17 mouse cellular contexts compared by ENCODE assay signal in the genomic region with DNA sequence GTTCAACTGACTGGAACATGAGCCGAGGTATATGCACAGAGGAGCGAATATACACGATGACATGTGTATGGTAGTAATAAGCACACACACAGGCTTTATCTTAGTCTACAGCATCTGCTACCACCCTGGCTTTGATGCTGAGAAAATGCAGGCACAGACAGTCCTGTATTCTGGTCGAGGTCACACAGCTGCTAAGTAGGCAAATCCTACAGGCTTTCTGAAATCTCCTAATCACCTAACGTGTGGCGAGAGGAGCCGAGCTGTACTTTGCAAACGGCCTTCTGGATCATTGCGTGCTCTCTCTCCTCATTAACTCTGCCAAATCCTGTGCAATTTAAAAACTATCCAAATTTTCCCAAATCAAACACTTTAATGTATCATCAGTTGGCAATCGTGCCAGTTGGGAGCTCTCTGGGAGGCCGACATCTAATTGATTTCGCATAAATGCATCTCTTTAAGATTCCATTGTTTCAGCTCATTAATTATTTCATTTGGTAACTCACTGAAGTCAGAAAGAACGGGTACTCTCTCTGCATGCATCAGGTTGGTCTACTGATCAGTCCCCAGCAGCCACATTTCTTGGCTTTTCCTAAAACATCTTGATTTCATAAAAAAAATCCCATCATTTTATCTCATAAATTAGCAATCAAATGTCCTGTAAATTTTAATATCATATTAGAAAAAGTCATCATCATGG.
DNase-seq lines count a peak whose midpoint lies in the region; ATAC-seq and TF ChIP-seq lines count a peak whose summit lies in the region.
"Had no signal": no experiment of that assay in that cellular context is flagged by ENCODE, and none has a peak within 500 bp of the region (broad histone marks: within the 10 kb centered on the region; RNA-seq: fewer than 3 reads in every experiment).

No protein-coding gene starts in this region.

- no peak overlapping the region for H3K4me2 ChIP-seq in neural tube, embryonic 13.5 days
- H3K4me2 ChIP-seq in forebrain, postnatal 0 days (ENCODE audit: low read depth), result no peak overlapping the region
- H3K4me2 ChIP-seq in midbrain, embryonic 16.5 days (ENCODE audit: low read length), result no peak overlapping the region
- H3K4me2 ChIP-seq: limb, embryonic 15.5 days; liver, embryonic 15.5 days; neural tube, embryonic 12.5 days had no signal

- peak; percentile 66 for ATAC-seq in neural tube, embryonic 13.5 days (ENCODE audit: low read depth)
- ATAC-seq in forebrain, postnatal 0 days, result no peak
- ATAC-seq in midbrain, embryonic 16.5 days, result peak; percentile 62; the same call in 1 of the 2 replicates

- DNase-seq in neural tube, embryonic 10.5 days (ENCODE audit: extremely low spot score, low spot score), result no peak
- peak; percentile 13 for DNase-seq in forebrain, postnatal 0 days
- DNase-seq in thymus, postnatal 10 days (ENCODE audit: low spot score in 2 of 2), result no peak
- DNase-seq in kidney, postnatal 14 days, result no peak
- DNase-seq in embryonic facial prominence, embryonic 10.5 days (ENCODE audit: low spot score), result no peak
- DNase-seq: adrenal gland, adult 2 months; cerebellum, adult 9-10 months; kidney, adult 11 months; right cerebral cortex, postnatal 4 days; thymus, postnatal 25 days had no signal

- WGBS in neural tube, embryonic 13.5 days, result 56% methylated on average over 13 of the region's 13 CpGs
- 33% methylated on average over 13 of the region's 13 CpGs for WGBS in forebrain, postnatal 0 days
- 48% methylated on average over 13 of the region's 13 CpGs for WGBS in midbrain, embryonic 16.5 days
- WGBS in embryonic facial prominence, embryonic 10.5 days, result 86% methylated on average over 13 of the region's 13 CpGs

- H3K9me3 ChIP-seq in neural tube, embryonic 13.5 days, result no peaks in the 10 kb centered on the region
- H3K9me3 ChIP-seq in forebrain, postnatal 0 days (ENCODE audit: low read length), result no peaks in the 10 kb centered on the region
- H3K9me3 ChIP-seq in midbrain, embryonic 16.5 days (replicated peaks; ENCODE audit: control insufficient read depth, low read length, poor library complexity, severe bottlenecking), result no peaks in the 10 kb centered on the region
- H3K9me3 ChIP-seq in embryonic facial prominence, embryonic 10.5 days, result no peaks in the 10 kb centered on the region
- H3K9me3 ChIP-seq: heart, embryonic 10.5 days; limb, embryonic 15.5 days; liver, embryonic 15.5 days; neural tube, embryonic 12.5 days had no signal

- H3K4me3 ChIP-seq in neural tube, embryonic 13.5 days, result no peak overlapping the region
- no peak overlapping the region for H3K4me3 ChIP-seq in forebrain, postnatal 0 days (ENCODE audit: low read depth, low read length)
- no peak overlapping the region for H3K4me3 ChIP-seq in midbrain, embryonic 16.5 days (ENCODE audit: low read depth, low read length)
- H3K4me3 ChIP-seq in embryonic facial prominence, embryonic 10.5 days, result no peak overlapping the region
- H3K4me3 ChIP-seq: heart, embryonic 10.5 days; limb, embryonic 15.5 days; liver, embryonic 15.5 days; neural tube, embryonic 12.5 days had no signal

- TF ChIP-seq CTCF in forebrain, postnatal 0 days (IDR thresholded peaks at IDR 0.05; ENCODE audit: low read depth), result no peak

- H3K4me1 ChIP-seq in neural tube, embryonic 13.5 days (replicated peaks), result peaks cover 16% of the 10 kb centered on the region
- no peaks in the 10 kb centered on the region for H3K4me1 ChIP-seq in forebrain, postnatal 0 days (ENCODE audit: insufficient read depth)
- H3K4me1 ChIP-seq in midbrain, embryonic 16.5 days (ENCODE audit: control insufficient read depth, insufficient read depth, low read length), result no peaks in the 10 kb centered on the region
- H3K4me1 ChIP-seq in embryonic facial prominence, embryonic 10.5 days, result peaks cover 10% of the 10 kb centered on the region
- H3K4me1 ChIP-seq: heart, embryonic 10.5 days; limb, embryonic 15.5 days; liver, embryonic 15.5 days; neural tube, embryonic 12.5 days had no signal

- H3K9ac ChIP-seq in neural tube, embryonic 13.5 days, result no peak overlapping the region
- no peak overlapping the region for H3K9ac ChIP-seq in forebrain, postnatal 0 days
- H3K9ac ChIP-seq in midbrain, embryonic 16.5 days (ENCODE audit: low read depth, low read length), result no peak overlapping the region
- H3K9ac ChIP-seq: limb, embryonic 15.5 days; liver, embryonic 15.5 days; neural tube, embryonic 12.5 days had no signal

- no peaks in the 10 kb centered on the region for H3K36me3 ChIP-seq in neural tube, embryonic 13.5 days
- no peaks in the 10 kb centered on the region for H3K36me3 ChIP-seq in forebrain, postnatal 0 days (ENCODE audit: insufficient read depth)
- no peaks in the 10 kb centered on the region for H3K36me3 ChIP-seq in midbrain, embryonic 16.5 days (ENCODE audit: control insufficient read depth, insufficient read depth, low read length)
- H3K36me3 ChIP-seq in embryonic facial prominence, embryonic 10.5 days (replicated peaks), result no peaks in the 10 kb centered on the region
- H3K36me3 ChIP-seq: heart, embryonic 10.5 days; limb, embryonic 15.5 days; liver, embryonic 15.5 days; neural tube, embryonic 12.5 days had no signal

- no peaks in the 10 kb centered on the region for H3K27me3 ChIP-seq in neural tube, embryonic 13.5 days
- H3K27me3 ChIP-seq in forebrain, postnatal 0 days (ENCODE audit: insufficient read depth, low read length), result no peaks in the 10 kb centered on the region
- no peaks in the 10 kb centered on the region for H3K27me3 ChIP-seq in midbrain, embryonic 16.5 days (ENCODE audit: control insufficient read depth, insufficient read depth, low read depth, low read length)
- no peaks in the 10 kb centered on the region for H3K27me3 ChIP-seq in embryonic facial prominence, embryonic 10.5 days (replicated peaks; ENCODE audit: low read depth, poor library complexity, severe bottlenecking)
- H3K27me3 ChIP-seq: limb, embryonic 15.5 days; liver, embryonic 15.5 days; neural tube, embryonic 12.5 days had no signal

- no peak overlapping the region; the same call in 1 of the 2 replicates for H3K27ac ChIP-seq in neural tube, embryonic 13.5 days (replicated peaks)
- no peak overlapping the region for H3K27ac ChIP-seq in forebrain, postnatal 0 days (ENCODE audit: low read depth, low read length)
- no peak overlapping the region for H3K27ac ChIP-seq in midbrain, embryonic 16.5 days (ENCODE audit: low read length)
- no peak overlapping the region for H3K27ac ChIP-seq in embryonic facial prominence, embryonic 10.5 days (replicated peaks)
- H3K27ac ChIP-seq: heart, embryonic 10.5 days; limb, embryonic 15.5 days; liver, embryonic 15.5 days; neural tube, embryonic 12.5 days; stomach, postnatal 0 days had no signal
